Mouse (Mus musculus) midbrain, embryonic 15.5 days (tissue): Measurements from ENCODE around the gene Olfr460. TPM values are rescaled to one million over a fixed set of nuclear protein-coding genes. Genes with fewer than 3 reads are reported as not detected.
"Not testable (repeated sequence)": the region's sequence is repeated elsewhere in the genome, so short reads cannot be mapped to it uniquely, and the experiment has no call there.

ENCODE experiments used
- ATAC-seq: fragments of 200-750 bp; cut with Nextera tagmentation; replicated peaks from 2 replicates; pipeline ENCODE4 v1.8.0; 2017; ENCODE audit warnings: moderate TSS enrichment
- H3K27ac ChIP-seq: fragments of 300-500 bp; sonication (generic); 2 replicates; pipeline ENCODE4 v1.5.1; 2015; ENCODE audit warnings: mild to moderate bottlenecking, inconsistent platforms
- H3K27me3 ChIP-seq: fragments of 300-500 bp; sonication (generic); replicated peaks from 2 replicates; pipeline ENCODE4 v1.6.1; 2015; ENCODE audit warnings: inconsistent platforms
- H3K36me3 ChIP-seq: fragments of 300-500 bp; sonication (generic); replicated peaks from 2 replicates; pipeline ENCODE4 v1.6.1; 2015; ENCODE audit warnings: inconsistent platforms
- H3K4me1 ChIP-seq: fragments of 300-500 bp; sonication (generic); 2 replicates; pipeline ENCODE4 v1.6.1; 2015; ENCODE audit warnings: inconsistent platforms
- H3K4me2 ChIP-seq: fragments of 300-500 bp; sonication (generic); 2 replicates; pipeline ENCODE4 v1.6.1; 2015; ENCODE audit warnings: inconsistent platforms, mild to moderate bottlenecking, moderate library complexity
- H3K4me3 ChIP-seq: fragments of 300-500 bp; sonication (generic); 2 replicates; pipeline ENCODE4 v1.5.1; 2015; ENCODE audit warnings: mild to moderate bottlenecking, inconsistent platforms
- H3K9ac ChIP-seq: fragments of 300-500 bp; sonication (generic); 2 replicates; pipeline ENCODE4 v1.6.1; 2015; ENCODE audit warnings: mild to moderate bottlenecking, inconsistent platforms
- H3K9me3 ChIP-seq: fragments of 300-500 bp; sonication (generic); 2 replicates; pipeline ENCODE4 v1.6.1; 2016; ENCODE audit warnings: inconsistent platforms
- WGBS: fragments of 180-500 bp; shearing (Covaris S2); methylation state at CpG from one replicate; pipeline ENCODE4 v1.1.7; 2015; ENCODE audit warnings: mixed read lengths; 5-methylcytosine and 5-hydroxymethylcytosine counted together
- polyA plus RNA-seq: library from polyadenylated mRNA; unstranded; fragments of >200 nt; fragmentation: Nextera tagmentation; extraction: Ambion mirVana; gene quantifications from 2 replicates; pipeline ENCODE4 v1.2.1, GENCODE M21; 2015

The Olfr460 gene
- polyA plus RNA-seq: not detected in 2 replicates

DNA sequence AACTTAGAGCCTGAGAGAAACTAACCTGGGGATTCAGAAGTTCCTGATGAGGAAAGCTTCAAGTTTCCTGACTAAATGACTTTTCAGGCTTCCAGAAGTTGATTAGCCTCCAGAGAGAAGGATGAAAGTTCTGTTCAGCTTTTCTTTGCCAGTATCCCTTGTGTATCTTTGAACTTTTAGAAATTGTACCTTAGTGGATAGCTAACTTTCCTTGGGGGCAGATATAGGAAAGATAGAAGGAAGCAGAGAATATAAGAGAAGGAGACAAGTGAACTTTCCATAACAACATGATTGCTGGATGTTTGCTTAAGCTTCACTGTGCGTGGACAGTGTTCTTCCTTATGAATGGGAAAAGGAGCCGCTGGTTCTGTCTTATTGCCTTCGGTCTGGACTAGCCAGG, at the start of gene Olfr460:
TSS of gene Olfr460 (plus strand) at position 301 of the 400 bp plus-strand sequence.
- Histone ChIP-seq H3K4me2 (no peak within 1 kb of the TSS), H3K9me3 (no peaks in the 10 kb centered on the region), H3K9ac (no peak within 1 kb of the TSS), H3K4me1 (no peaks in the 10 kb centered on the region), H3K27me3 (no peaks in the 10 kb centered on the region), H3K4me3 (no peak within 1 kb of the TSS), H3K27ac (no peak within 1 kb of the TSS), H3K36me3 (no peaks in the 10 kb centered on the region)
- WGBS: 91% methylated on average over 3 of the region's 3 CpGs
- no peak for ATAC-seq

DNA sequence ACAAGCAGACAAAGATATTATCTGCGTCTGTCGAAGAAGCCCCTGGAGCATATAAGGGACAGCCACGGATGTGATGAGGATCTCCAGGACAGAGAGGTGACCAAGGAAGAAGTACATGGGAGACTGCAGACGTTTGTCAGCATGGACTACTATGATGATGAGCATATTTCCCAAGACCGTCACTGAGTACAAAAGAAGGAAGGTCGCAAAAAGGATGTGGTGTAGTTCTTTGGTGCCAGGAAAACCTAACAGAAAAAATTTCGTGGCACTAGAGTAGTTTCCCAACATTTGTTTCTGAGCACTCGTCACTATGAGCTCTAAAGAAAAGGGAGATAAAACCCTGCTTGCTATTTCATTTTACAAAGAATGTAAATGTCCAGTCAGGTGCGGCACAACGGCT, 24.6 kb upstream of the Olfr460 start:
- WGBS: 79% methylated on average over 10 of the region's 10 CpGs
- H3K27ac ChIP-seq: no peak overlapping the region
- ATAC-seq: no peak

DNA sequence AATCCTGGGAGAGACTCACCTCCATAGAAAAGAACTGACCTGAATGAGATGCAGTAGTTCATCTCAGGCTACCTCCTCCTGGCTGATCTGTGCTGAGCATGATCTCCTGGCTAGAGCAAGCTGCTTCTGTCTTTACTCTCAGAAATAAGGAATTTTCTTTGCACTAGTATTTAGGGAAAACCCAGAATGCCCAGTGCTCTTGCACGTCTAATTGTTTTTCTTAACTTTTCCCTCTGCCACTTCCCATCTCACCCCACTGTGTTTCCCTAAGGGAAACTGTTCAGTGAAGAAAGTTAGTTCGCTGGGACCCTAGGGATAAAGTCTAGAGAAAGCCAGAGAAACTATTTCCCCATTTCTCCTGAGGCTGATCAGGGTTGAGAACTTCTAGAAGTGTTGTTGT, 14.3 kb upstream of the Olfr460 start, which contains the start of gene Olfr461:
TSS of gene Olfr461 (minus strand) at position 101 of the 400 bp plus-strand sequence.
- Histone ChIP-seq H3K36me3 (no peaks in the 10 kb centered on the region), H3K27ac (no peak within 1 kb of the TSS), H3K4me1 (no peaks in the 10 kb centered on the region), H3K9me3 (no peaks in the 10 kb centered on the region), H3K4me3 (no peak within 1 kb of the TSS), H3K27me3 (no peaks in the 10 kb centered on the region), H3K9ac (no peak within 1 kb of the TSS), H3K4me2 (no peak within 1 kb of the TSS)
- no peak for ATAC-seq
- 72% methylated on average over 2 of the region's 2 CpGs for WGBS

More for the DNA sequence above, 24.6 kb upstream of the Olfr460 start:
- Histone ChIP-seq H3K4me3 (no peak overlapping the region), H3K36me3 (no peaks in the 10 kb centered on the region), H3K9ac (no peak overlapping the region), H3K4me2 (no peak overlapping the region), H3K4me1 (no peaks in the 10 kb centered on the region), H3K27me3 (no peaks in the 10 kb centered on the region), H3K9me3 (no peaks in the 10 kb centered on the region)

GRCm38 (mm10) chr6:40573618-40574017, 4.3 kb downstream of the Olfr460 start:
- Histone ChIP-seq H3K27me3 (no peaks in the 10 kb centered on the region), H3K9me3 (no peaks in the 10 kb centered on the region), H3K4me1 (no peaks in the 10 kb centered on the region), H3K27ac (no peak overlapping the region), H3K4me2 (no peak overlapping the region), H3K9ac (no peak overlapping the region), H3K4me3 (no peak overlapping the region), H3K36me3 (no peaks in the 10 kb centered on the region)
- no peak for ATAC-seq
- WGBS: 91% methylated on average over 3 of the region's 3 CpGs

DNA sequence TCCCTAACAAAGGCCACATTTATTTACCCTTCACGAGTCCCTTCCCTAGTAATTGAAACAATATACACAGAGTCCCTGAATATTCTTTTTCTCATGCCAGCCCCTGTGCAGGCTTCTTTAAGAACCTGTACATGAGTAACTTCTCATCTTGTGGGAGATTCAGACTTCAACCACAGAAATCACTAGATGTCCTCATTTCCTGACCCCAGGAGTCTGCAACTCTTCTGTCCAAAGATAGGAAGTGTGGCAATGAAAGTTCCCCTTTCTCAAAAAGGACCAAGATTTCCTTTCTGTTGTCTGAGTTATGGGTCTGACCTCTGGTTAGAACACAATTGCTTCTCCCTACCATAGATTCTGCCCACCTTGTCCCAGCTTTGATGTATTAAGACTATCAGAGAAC, 7.0 kb downstream of the Olfr460 start:
- Histone ChIP-seq H3K27me3 (no peaks in the 10 kb centered on the region), H3K4me2 (no peak overlapping the region), H3K27ac (no peak overlapping the region), H3K4me3 (no peak overlapping the region), H3K9me3 (no peaks in the 10 kb centered on the region), H3K9ac (no peak overlapping the region), H3K36me3 (no peaks in the 10 kb centered on the region), H3K4me1 (no peaks in the 10 kb centered on the region)
- ATAC-seq: no peak
- WGBS: 82% methylated on average over 1 of the region's 1 CpGs

DNA sequence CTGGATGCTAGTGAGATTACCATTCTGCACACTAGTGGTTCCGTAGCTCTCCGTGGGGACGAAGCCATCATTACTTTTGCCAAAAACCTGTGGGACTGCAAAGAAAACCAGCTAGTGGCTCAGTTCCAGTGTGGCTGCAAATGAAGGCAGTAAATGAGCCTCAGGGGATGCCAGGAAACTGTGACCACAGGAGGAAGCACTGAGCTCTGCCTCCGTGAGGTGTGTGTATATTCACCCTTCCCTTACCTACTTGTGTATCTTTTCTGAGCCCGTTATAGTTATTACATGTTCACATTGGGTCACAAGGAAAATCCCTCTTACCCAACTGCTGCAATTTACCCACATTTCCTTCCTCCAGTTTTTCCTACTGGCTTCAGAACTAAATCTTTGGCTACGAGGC, 15.0 kb downstream of the Olfr460 start:
- 91% methylated on average over 6 of the region's 6 CpGs for WGBS

DNA sequence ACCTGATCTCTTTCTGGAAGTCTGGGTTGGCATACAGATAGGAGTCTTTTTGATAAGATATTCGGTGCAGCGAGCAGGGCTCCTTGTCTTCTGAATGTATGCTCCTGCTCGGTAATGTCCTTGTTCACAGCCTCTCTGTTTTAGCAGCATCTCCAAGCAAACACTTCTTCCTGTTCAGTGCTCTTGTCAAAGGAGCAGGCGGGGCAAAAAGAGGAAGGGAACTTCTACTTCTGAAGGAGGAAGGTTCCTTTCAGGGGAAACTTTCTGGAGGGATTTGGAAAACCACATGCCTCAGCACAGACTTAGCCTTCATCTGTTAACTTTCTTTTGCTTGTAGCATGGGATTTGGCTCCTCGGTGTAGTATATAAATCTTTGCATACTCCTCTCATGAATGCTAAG, 16.4 kb downstream of the Olfr460 start, which contains the start of gene Clec5a:
TSS of gene Clec5a (minus strand) at position 177 of the 400 bp plus-strand sequence.
- WGBS: 82% methylated on average over 5 of the region's 5 CpGs
- Histone ChIP-seq H3K9me3 (no peaks in the 10 kb centered on the region), H3K27me3 (no peaks in the 10 kb centered on the region), H3K4me1 (no peaks in the 10 kb centered on the region), H3K4me2 (no peak within 1 kb of the TSS), H3K36me3 (no peaks in the 10 kb centered on the region), H3K9ac (no peak within 1 kb of the TSS), H3K27ac (no peak within 1 kb of the TSS), H3K4me3 (no peak within 1 kb of the TSS)
- ATAC-seq: no peak

More for the DNA sequence above, 15.0 kb downstream of the Olfr460 start:
- H3K4me1 ChIP-seq: no peaks in the 10 kb centered on the region
- H3K4me3 ChIP-seq: no peak overlapping the region
- no peak overlapping the region for H3K9ac ChIP-seq
- H3K9me3 ChIP-seq: no peaks in the 10 kb centered on the region
- ATAC-seq: no peak
- no peak overlapping the region for H3K27ac ChIP-seq
- H3K36me3 ChIP-seq: no peaks in the 10 kb centered on the region
- no peaks in the 10 kb centered on the region for H3K27me3 ChIP-seq
- H3K4me2 ChIP-seq: no peak overlapping the region

DNA sequence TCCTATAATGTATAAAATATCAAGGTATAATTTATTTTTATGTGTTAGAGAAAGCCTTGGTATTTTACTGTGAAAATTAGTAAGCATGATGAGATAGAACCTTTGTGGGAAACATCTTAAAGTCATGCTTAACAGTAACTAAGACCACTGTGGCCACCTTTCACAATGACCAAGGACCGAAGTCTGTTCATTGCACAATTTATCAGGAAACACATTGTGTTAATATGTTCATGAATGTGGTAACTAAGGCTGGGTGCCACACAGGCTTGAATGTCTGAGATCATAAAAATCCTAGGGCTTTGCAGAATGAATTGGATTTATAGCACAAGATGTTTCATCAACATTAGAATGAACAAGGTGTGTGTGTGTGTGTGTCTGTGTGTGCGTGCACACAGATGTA, 19.1 kb downstream of the Olfr460 start:
- no peak overlapping the region for H3K4me3 ChIP-seq
- no peak overlapping the region for H3K9ac ChIP-seq
- no peak overlapping the region for H3K4me2 ChIP-seq
- no peak for ATAC-seq
- no peaks in the 10 kb centered on the region for H3K4me1 ChIP-seq
- 95% methylated on average over 2 of the region's 2 CpGs for WGBS
- H3K27me3 ChIP-seq: no peaks in the 10 kb centered on the region
- H3K9me3 ChIP-seq: no peaks in the 10 kb centered on the region
- H3K27ac ChIP-seq: no peak overlapping the region
- no peaks in the 10 kb centered on the region for H3K36me3 ChIP-seq

DNA sequence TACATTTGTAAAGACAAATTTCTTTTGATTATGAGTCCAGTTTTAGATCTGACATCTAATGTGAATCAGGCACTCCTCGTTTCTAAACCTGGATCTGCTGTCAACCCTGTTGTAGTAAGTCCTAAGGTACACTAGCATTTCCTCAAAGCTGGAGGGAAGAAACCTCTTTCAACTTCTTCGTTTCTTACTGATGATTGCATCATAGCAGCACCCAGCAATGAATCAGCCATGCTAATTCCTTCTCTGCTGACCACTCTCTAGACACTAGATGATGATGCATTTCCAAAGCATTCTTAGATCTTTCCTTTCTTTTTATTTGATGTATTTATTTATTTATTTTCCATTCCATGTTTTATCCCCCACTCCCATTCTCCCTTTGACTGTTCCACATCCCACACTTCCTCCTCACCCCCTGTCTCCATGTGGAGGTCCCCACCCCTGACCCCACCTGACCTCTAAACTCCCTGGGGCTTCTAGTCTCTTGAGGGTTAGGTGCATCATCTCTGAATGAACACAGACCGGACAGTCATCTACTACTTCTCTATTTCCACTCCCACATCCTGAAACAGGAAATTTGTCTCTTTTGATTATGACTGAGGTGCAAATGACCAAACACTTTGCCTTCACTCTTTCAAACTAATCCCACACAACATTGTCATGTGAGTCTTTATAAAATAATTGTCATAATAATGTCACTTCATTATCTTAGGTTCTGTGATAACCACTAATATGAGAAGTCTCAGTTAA, 25.7 kb downstream of the Olfr460 start:
- 76% methylated on average over 3 of the region's 3 CpGs for WGBS
- H3K4me1 ChIP-seq: no peaks in the 10 kb centered on the region
- no peak overlapping the region for H3K4me3 ChIP-seq
- H3K36me3 ChIP-seq: no peaks in the 10 kb centered on the region
- no peaks in the 10 kb centered on the region for H3K9me3 ChIP-seq
- no peak overlapping the region for H3K27ac ChIP-seq
- no peak for ATAC-seq
- no peaks in the 10 kb centered on the region for H3K27me3 ChIP-seq
- H3K4me2 ChIP-seq: no peak overlapping the region
- H3K9ac ChIP-seq: no peak overlapping the region

DNA sequence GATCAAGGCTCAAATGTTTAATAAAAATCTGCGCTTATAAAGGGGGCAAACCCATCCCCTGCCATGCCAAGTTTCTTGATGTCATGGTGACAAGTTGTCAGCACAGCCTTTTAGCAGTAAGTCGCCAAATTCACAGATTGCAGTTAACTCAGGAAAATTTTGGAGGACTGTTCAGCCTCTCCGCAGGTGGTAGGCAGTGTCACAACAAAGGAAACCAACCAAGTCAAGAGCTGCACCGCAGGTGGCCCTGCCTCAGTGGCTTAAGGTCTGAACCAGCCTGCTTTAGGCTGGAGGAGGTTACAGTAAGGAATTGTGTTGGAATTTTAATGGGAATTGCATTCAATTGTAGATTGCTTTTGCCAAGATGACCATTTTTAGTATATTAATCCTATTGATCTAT, 29.3 kb downstream of the Olfr460 start:
- 31% methylated on average over 4 of the region's 4 CpGs for WGBS
- ATAC-seq, H3K27me3 ChIP-seq, H3K27ac ChIP-seq, H3K36me3 ChIP-seq, H3K4me1 ChIP-seq, H3K4me2 ChIP-seq, H3K4me3 ChIP-seq, H3K9me3 ChIP-seq, H3K9ac ChIP-seq: not testable (repeated sequence)

DNA sequence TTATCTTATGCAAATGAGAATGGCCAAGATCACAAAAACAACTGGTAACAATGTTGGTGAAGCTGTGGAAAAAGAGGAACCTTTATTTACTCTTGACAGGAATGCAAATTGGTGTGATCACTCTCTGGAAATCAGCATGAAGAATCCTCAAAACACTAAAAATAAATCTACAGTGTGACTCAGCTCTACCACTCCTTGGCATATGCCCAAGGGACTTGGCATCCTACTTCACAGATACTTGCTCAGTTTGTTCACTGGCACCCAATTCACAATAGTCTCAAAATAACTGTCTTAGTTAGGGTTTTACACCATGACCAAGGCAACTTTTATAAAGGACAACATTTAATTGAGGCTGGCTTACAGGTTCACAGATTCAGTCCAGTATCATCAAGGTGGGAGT, 38.1 kb downstream of the Olfr460 start:
- no peak overlapping the region for H3K9ac ChIP-seq
- H3K4me3 ChIP-seq: no peak overlapping the region
- H3K27ac ChIP-seq: no peak overlapping the region
- ATAC-seq: no peak
- H3K36me3 ChIP-seq: no peaks in the 10 kb centered on the region
- H3K27me3 ChIP-seq: no peaks in the 10 kb centered on the region
- no peaks in the 10 kb centered on the region for H3K9me3 ChIP-seq
- no peaks in the 10 kb centered on the region for H3K4me1 ChIP-seq
- no peak overlapping the region for H3K4me2 ChIP-seq

- H3K27me3 ChIP-seq: no peaks in the 10 kb centered on the region
- no peak overlapping the region for H3K9ac ChIP-seq
- no peak overlapping the region for H3K4me3 ChIP-seq
- ATAC-seq: no peak
- no peaks in the 10 kb centered on the region for H3K4me1 ChIP-seq
- WGBS: 62% methylated on average over 8 of the region's 8 CpGs
- H3K27ac ChIP-seq: no peak overlapping the region
- H3K9me3 ChIP-seq: no peaks in the 10 kb centered on the region
- no peaks in the 10 kb centered on the region for H3K36me3 ChIP-seq
- H3K4me2 ChIP-seq: no peak overlapping the region
These were observed 41.0 kb downstream of the Olfr460 start for GRCm38 (mm10) chr6:40610244-40610643.

GRCm38 (mm10) chr6:40613260-40613852, 44.1 kb downstream of the Olfr460 start, which contains the start of gene Tas2r138:
TSS of gene Tas2r138 (minus strand) at chr6:40613310.
- H3K4me3 ChIP-seq: no peak within 1 kb of the TSS
- H3K4me1 ChIP-seq: no peaks in the 10 kb centered on the region
- no peak within 1 kb of the TSS for H3K27ac ChIP-seq
- WGBS: 90% methylated on average over 4 of the region's 4 CpGs
- no peaks in the 10 kb centered on the region for H3K9me3 ChIP-seq
- H3K9ac ChIP-seq: no peak within 1 kb of the TSS
- H3K36me3 ChIP-seq: no peaks in the 10 kb centered on the region
- H3K4me2 ChIP-seq: no peak within 1 kb of the TSS
- no peak for ATAC-seq
- no peaks in the 10 kb centered on the region for H3K27me3 ChIP-seq
